Mouse (Mus musculus): ENCODE data around the gene Atp6v0a1. TPM values are rescaled to one million over a fixed set of nuclear protein-coding genes. Genes with fewer than 3 reads are reported as not detected.

Gene Atp6v0a1
- total RNA-seq, 1 experiment from 2014 or later = 42.7 TPM

DNA sequence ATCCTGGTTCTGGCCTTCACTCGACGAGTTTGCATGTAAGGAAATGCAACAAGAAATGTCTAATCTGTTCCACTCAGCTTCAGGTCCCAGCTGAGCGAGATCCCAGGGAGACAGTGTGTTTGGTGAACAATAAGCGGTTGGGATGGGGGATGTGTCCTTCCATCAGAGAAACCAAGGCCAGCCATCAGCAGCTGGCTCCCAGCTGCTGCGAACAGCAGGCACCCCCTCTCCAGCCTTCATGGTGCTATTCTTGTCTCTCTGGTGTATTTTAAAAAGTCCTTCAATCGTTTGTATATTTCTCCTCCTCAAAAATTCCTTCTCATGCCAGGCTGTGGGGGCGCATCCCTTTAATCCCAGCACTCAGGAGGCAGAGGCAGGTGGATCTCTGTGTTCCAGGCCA is 34.0 kb upstream of the Atp6v0a1 start:
- no peak for ATAC-seq (replicated peaks; ENCODE audit: insufficient number of reproducible peaks, low FRiP score, low TSS enrichment, poor library complexity, severe bottlenecking)

DNA sequence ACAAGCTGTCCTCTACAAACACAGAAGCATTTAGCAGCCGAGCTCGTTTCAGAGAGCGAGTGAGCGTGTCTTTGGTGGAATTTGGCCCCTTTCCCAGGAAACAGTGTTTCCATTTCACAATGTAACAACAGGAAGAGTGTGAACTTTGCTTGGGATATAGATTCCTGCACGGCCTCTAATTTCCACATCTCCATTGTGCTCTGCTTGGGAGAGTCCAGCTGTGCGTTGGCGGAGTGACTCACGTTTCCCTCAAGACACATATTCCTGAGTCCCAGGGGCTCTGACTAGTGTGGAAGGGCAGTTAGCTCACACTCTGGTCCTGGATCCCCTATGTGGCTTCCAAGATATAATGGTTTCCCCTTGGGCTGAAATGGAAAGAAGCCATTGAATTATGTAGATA is 29.4 kb upstream of the Atp6v0a1 start:
- no peak for ATAC-seq (replicated peaks; ENCODE audit: insufficient number of reproducible peaks, low FRiP score, low TSS enrichment, poor library complexity, severe bottlenecking)

GRCm38 (mm10) chr11:100980438-100980837 is 28.8 kb upstream of the Atp6v0a1 start:
- ATAC-seq (replicated peaks; ENCODE audit: insufficient number of reproducible peaks, low FRiP score, low TSS enrichment, poor library complexity, severe bottlenecking) = no peak

GRCm38 (mm10) chr11:100981236-100981635 is 28.0 kb upstream of the Atp6v0a1 start:
- no peak for ATAC-seq (replicated peaks; ENCODE audit: insufficient number of reproducible peaks, low FRiP score, low TSS enrichment, poor library complexity, severe bottlenecking)

DNA sequence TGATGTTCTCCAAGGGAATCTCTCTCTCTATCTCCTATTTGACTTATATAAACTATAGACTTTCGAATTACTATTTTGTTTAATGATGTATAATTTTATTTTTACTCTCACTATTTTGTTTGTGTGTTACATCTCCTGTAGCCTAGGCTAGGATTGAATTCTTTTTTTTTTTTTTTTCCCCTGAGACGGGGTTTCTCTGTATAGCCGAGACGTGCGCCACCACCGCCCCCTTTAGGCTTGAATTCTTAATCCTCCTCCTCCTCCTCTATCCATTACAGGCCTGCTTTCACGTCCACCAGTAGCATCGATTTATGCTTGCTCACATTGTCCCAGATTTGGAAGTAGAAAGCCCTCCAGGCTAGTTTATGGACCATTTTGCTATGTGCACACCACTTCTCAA is 27.2 kb upstream of the Atp6v0a1 start:
- no peak for ATAC-seq (replicated peaks; ENCODE audit: insufficient number of reproducible peaks, low FRiP score, low TSS enrichment, poor library complexity, severe bottlenecking)

DNA sequence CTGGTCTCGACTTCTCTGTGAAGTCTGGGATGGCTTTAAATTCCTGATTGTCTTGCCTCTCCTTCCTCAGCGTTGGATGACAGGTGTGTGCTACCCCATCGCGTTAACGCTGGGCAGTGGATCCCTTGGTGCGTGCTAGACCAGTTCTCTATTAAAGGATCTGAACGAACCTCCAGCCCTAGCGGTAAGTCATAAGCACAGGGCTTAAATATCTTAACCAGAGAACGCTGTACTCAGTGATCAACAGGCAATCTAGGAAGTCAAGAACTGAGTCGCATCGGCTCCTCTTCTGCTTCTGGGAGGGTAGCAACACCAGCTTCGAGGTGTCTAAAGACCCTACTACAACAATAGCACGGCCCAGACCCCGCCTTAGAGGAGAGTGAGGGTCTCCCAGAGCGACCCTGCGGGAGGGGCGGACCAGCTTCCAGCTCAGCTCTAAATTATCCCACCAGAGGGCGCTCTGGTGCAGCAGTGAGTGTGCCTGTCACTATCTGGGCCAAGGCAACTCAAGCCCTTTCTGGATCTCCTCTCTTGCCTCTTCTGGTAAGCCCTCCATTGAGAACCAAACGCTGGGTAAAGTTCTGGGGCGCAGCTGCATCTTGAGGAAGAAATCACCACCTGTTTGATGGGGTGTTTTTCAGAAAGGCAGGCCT is 26.0 kb upstream of the Atp6v0a1 start:
- ATAC-seq (replicated peaks; ENCODE audit: insufficient number of reproducible peaks, low FRiP score, low TSS enrichment, poor library complexity, severe bottlenecking) = peak; percentile 92

- ATAC-seq (replicated peaks; ENCODE audit: insufficient number of reproducible peaks, low FRiP score, low TSS enrichment, poor library complexity, severe bottlenecking) = no peak
Measured at GRCm38 (mm10) chr11:100983778-100984131, 25.5 kb upstream of the Atp6v0a1 start.

GRCm38 (mm10) chr11:100985607-100986006 is 23.6 kb upstream of the Atp6v0a1 start:
- no peak for ATAC-seq (replicated peaks; ENCODE audit: insufficient number of reproducible peaks, low FRiP score, low TSS enrichment, poor library complexity, severe bottlenecking)

GRCm38 (mm10) chr11:100988674-100989073 is 20.6 kb upstream of the Atp6v0a1 start:
- no peak for ATAC-seq (replicated peaks; ENCODE audit: insufficient number of reproducible peaks, low FRiP score, low TSS enrichment, poor library complexity, severe bottlenecking)

DNA sequence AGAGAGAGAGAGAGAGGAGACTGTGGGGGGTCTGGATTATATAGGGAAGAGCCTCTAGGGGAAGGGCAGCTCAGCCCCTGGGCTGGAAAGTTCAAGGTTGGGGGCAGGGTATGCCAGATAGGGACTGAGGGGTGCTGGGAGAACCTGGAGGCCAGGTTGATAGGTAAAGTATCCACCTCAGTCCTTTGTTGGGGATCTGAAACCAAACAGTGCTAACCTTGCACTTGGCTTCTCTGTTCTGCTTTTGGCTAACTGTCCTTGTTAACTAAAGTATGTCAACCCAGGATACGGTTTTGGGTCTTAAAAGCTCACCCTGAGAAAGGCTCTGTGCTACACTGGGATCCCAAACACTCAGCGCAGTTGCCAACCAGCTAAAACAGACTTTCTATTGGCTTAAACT is 19.6 kb upstream of the Atp6v0a1 start:
- ATAC-seq (replicated peaks; ENCODE audit: insufficient number of reproducible peaks, low FRiP score, low TSS enrichment, poor library complexity, severe bottlenecking) = no peak

GRCm38 (mm10) chr11:100991027-100991534 is 18.2 kb upstream of the Atp6v0a1 start:
- ATAC-seq (replicated peaks; ENCODE audit: insufficient number of reproducible peaks, low FRiP score, low TSS enrichment, poor library complexity, severe bottlenecking) = no peak

GRCm38 (mm10) chr11:100993437-100993836 is 15.8 kb upstream of the Atp6v0a1 start:
- no peak for ATAC-seq (replicated peaks; ENCODE audit: insufficient number of reproducible peaks, low FRiP score, low TSS enrichment, poor library complexity, severe bottlenecking)

DNA sequence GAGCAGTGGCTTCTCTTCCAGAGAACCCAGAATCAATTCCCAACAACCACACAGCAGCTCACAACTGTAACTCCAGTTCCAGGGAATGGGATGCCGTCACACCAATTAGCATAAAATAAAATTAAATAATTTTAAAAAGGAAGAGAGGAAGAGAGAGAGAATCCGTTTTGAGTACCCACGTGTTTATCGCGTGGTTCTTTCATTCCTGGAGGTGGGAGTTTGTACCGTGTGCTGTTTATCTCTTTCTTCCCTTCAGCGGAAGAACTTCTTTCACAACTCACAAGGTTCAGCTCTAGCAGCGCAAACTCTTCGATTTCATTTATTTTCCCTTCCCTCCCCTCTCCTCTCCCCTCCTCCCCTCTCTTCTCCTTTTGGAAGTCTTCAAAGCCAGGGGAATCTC is 15.0 kb upstream of the Atp6v0a1 start:
- no peak for ATAC-seq (replicated peaks; ENCODE audit: insufficient number of reproducible peaks, low FRiP score, low TSS enrichment, poor library complexity, severe bottlenecking)

DNA sequence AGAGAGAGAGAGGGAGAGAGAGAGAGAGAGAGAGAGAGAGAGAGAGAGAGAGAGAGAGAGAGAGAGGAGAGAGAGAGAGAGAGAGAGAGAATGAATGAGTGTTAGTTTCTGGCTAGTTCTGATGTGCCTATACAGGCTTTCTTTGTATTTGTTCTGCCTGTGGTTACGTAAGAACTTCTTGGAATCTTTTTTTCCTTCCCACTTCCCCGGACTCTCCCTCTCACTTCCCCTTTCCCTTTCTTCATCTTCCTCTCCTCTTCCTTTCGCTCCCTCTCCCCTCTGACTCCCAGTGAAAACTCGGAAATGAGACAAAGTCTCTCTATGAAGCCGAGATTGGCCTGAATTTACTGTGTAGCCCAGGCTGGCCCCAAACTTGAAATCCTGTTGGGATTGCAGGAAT is 14.6 kb upstream of the Atp6v0a1 start:
- ATAC-seq (replicated peaks; ENCODE audit: insufficient number of reproducible peaks, low FRiP score, low TSS enrichment, poor library complexity, severe bottlenecking) = no peak

- no peak for ATAC-seq (replicated peaks; ENCODE audit: insufficient number of reproducible peaks, low FRiP score, low TSS enrichment, poor library complexity, severe bottlenecking)
Measured at GRCm38 (mm10) chr11:100996501-100996900, 12.8 kb upstream of the Atp6v0a1 start.

GRCm38 (mm10) chr11:100998836-100999235 is 10.4 kb upstream of the Atp6v0a1 start:
- no peak for ATAC-seq (replicated peaks; ENCODE audit: insufficient number of reproducible peaks, low FRiP score, low TSS enrichment, poor library complexity, severe bottlenecking)

DNA sequence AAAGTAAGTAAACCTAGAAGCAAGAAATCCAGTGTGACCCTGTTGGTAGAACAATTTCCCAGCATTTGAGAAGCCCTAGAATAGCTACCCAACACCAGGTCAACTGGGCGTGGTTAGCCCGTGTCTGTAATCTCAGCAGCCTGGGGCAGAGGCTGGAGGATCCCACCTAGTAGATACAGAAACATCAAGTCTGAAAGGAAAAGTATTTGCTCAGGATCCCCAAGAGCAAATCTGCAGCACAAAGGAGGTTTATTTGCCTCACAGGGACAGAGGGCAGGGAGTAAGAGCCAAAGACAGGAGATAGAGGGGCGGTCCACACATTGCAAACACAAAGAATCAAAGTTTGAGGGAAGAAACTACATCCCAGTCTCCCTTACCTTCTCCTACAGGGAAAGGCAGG is 10.0 kb upstream of the Atp6v0a1 start:
- ATAC-seq (replicated peaks; ENCODE audit: insufficient number of reproducible peaks, low FRiP score, low TSS enrichment, poor library complexity, severe bottlenecking) = no peak

GRCm38 (mm10) chr11:101001875-101002552 is 7.2 kb upstream of the Atp6v0a1 start:
- 0 out of 2 replicates have a peak, but pooled peaks have one; percentile 43 for ATAC-seq (replicated peaks; ENCODE audit: insufficient number of reproducible peaks, low FRiP score, low TSS enrichment, poor library complexity, severe bottlenecking)

DNA sequence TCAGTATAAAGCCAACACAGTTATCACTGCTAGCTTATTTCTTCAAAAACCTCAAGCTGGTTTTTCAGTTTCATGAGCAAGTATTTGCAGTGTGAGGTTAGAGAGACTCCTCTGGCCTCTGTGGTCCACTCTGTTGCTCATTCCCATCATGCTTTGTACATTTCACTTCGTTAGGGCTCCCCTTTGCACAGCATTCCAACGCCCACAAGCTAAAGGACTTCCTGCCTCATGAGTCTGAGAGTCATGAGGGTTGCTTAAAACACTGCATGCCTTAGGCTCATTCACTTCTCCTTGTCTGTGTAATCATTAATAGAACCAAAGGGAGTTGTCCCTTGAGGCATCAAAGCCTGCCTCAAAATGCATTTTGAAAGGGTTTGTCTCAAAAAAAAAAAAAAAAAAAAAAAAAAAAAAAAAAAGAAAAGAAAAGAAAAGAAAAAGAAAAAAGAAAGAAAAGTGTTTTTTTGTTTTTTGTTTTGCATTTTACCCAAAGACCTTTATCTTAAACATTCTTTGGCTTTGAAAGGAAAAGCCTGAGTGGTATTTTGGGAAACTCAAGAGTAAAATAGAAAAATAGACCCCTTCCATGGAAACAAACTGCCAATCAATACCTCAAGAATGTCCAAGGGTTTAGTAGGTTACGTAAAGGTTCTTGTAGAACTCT is 6.1 kb upstream of the Atp6v0a1 start:
- peak; percentile 76 for ATAC-seq (replicated peaks; ENCODE audit: insufficient number of reproducible peaks, low FRiP score, low TSS enrichment, poor library complexity, severe bottlenecking)

Data from monocyte, adult 5-6 weeks (primary cell).